Mouse (Mus musculus): Measurements from ENCODE around the gene Pim3.

DNA sequence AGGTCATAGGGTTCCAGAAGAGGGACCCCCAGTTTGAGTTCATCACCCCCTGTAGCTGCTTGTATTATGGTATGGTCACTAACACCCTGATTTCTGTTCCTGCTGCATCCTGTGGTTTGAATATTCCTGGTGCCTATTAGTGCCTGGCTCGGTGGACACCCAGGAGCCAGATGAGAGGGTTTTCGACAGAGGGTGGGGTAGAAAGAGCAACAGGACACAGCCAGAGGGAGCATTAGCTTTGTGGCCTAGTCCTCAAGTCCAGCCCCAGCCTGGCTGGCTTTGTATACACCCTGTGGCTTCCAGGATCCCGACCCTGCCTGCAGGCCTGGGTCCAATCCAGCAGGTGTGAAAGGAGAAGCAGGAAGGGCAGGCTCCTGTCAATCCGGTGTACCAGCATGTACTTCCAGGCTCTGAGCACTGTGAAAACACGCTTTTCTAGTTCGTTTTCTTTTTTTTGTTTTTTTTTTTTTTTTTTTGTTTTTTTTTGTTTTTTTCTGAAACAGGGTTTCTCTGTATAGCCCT lies 6.0 kb upstream of the Pim3 start:
- TF ChIP-seq CTCF (IDR thresholded peaks at IDR 0.05; ENCODE audit: low read depth) (no peak), EP300 (optimal IDR thresholded peaks at IDR 0.05) (no peak)

Data from stomach, postnatal 0 days (tissue).